Mouse (Mus musculus) cerebellum, adult 11-12 months (tissue): ENCODE data around the gene Gpsm3.

ENCODE experiments used
- DNase-seq: peaks from one replicate; pipeline ENCODE4 v3.0.0; 2022

Gene Gpsm3

DNA sequence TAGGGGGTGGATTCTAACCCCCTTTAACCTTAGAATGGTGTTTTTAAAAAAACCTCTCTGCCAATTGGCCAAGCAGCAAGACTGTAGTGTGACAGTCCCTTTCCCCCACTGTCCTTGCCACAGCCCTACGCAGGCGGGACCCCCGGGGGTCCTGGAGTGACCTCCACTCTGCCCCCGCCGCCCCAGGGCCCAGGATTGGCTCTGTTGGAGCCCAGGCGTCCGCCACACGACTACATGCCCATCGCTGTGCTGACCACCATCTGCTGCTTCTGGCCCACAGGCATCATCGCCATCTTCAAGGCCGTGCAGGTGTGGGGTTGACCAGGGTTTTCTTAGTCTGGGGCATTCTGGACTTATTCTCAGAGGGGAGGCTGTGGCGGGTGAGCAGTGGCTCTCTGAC, 42.0 kb downstream of the Gpsm3 start:
- DNase-seq = peak; percentile 80

DNA sequence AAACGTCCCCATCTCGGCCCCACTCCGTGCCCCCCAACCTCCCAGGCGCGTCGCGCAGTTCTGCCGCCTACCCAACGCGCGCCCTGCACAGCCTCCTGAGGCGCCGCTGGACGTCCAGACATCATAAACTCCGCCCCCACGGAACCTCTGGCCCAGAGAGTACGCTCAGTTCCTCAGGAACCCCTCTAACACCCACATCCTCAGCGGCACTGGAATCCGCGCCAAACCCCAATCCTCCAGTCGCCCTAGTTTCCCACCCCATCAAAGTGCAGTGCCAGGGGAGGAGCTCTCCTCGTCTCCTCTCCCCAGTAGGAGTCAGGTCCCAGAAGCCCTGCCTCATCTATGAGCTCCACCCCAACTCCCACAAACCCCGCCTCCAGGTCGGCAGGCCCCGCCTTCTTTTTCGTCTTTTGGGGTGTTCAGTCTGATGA, 42.7 kb downstream of the Gpsm3 start:
- DNase-seq = peak; percentile 92

DNA sequence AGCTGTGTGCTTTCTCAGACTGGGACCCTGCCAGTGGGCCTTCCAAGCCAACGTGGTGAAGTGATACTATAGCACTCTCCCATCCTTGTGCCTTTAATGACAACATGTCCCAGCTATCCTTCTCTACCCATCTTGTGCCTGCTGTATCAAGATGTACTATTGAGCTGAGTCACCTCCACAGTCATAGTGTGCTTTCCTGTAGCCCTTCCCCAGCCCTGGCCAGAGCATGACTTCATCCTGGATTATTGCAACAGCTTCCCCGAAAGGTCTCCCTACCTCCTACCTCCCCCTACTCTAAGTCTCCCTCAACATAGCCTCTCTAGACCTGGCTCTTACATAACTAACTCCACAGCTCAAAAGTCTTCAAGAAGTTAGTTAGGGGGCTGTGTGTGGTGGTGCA, 46.1 kb downstream of the Gpsm3 start:
- peak; percentile 27 for DNase-seq

DNA sequence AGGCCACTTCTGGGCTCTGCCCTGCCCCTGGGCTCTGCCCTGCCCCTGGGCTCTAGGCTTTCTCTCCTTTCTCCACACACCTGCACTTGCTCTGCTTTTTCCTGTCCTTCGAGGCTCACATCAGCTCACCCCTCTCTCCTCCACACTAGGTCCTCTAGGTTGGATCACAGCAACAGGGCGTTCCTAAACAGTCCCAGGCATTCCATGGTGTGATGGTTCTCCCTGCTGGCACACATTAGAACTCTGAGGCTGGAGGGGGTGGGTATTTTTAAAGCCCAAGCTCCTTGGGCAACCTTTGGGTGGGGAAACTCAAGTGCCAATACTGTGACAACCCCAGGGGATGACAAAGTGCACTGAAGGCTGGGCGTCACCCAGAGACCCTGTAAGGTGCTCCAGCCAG, 47.9 kb downstream of the Gpsm3 start:
- DNase-seq = peak; percentile 43

DNA sequence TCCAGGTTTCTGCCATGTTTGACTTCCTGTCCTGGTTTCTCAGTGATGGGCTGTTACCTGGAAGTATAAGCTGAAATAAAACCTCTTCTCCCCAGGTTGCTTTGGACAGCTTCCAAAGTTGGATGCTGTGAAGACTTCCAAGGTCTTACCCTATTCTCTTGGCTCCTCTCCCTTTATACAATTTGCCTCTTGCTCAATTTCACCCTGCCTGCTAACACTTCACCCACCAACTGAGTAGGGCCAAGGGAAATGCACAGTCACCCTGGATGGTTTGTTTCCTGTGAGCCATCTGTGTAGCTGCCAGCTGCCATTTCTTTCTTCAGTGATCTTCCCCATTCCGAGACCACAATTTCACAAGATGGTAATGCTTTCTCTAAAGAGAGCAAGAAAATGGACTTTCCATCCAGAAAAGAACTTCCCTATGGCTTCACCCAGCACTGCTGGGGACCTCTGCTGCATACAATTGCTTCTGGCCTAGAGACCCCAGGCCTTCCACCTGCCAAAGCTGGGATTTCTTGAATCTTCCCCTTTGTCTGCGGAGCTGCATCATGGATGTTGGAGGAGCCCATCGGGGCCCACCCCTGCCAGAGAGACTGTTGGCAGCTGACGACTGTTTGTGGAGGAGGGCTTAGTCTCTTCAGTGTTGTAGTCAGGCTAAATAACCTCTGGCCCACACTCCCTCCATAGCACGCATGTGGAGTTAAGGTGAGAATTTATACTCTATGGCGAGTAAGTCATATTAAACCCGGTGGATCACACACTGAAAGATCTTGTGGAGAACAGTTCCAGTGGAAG, 50.1 kb downstream of the Gpsm3 start:
- DNase-seq = peak; percentile 60

DNA sequence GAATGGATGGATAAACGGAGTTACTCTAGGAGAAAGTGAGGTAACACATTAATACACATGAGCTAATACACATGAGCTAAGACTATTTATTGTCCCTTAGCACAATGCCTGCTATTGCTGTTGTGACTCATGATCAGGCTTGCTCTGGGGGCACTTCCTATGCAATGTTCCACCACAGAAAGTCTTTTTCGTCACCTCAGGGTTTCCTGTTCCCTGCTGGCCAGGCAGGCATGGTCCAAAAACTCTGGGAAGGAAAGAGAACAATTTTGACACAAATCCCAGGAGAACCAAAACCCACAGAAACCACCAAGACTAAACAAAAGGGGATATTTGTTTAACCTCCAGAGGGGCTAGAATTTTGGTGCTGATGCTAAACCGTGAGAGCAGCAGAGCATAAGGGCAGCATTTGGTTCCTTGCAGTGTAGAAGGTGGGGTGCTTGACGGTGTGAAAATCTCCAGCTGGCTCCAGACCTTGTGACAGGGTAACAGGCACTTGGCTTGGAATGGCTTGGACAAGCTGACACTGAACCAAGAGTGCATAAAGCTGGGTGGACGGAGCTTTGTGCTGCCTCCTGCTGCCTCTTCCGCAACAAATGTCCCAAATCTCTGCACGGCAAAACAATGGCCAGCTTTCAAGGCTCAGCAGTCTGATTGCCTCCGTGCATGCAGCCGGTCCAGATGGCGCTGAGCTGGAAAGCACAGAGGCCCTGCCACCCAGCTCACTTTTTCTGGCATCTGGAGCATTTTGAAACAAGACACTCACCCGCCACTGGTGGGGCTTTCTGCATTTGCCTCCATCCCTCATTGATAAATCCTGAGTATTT, 51.4 kb downstream of the Gpsm3 start:
- peak; percentile 94 for DNase-seq
